Mouse (Mus musculus) midbrain, embryonic 12.5 days (tissue): ENCODE measurements around the gene Rps16. TPM values are rescaled to one million over a fixed set of nuclear protein-coding genes. Genes with fewer than 3 reads are reported as not detected.

ENCODE experiments used
- ATAC-seq: fragments of 200-750 bp; cut with Nextera tagmentation; 2 replicates; pipeline ENCODE4 v1.8.0; 2017; ENCODE audit warnings: low read depth, moderate TSS enrichment, moderate library complexity; ENCODE audit not compliant: low FRiP score
- H3K27ac ChIP-seq: fragments of 300-500 bp; sonication (generic); replicated peaks from 2 replicates; pipeline ENCODE4 v1.5.1; 2016; ENCODE audit warnings: mild to moderate bottlenecking
- H3K27me3 ChIP-seq: fragments of 300-500 bp; sonication (generic); 2 replicates; pipeline ENCODE4 v1.6.1; 2016; ENCODE audit warnings: mild to moderate bottlenecking
- H3K36me3 ChIP-seq: fragments of 300-500 bp; sonication (generic); 2 replicates; pipeline ENCODE4 v1.6.1; 2016
- H3K4me1 ChIP-seq: fragments of 300-500 bp; sonication (generic); 2 replicates; pipeline ENCODE4 v1.6.1; 2016
- H3K4me2 ChIP-seq: fragments of 300-500 bp; sonication (generic); replicated peaks from 2 replicates; pipeline ENCODE4 v1.6.1; 2016; ENCODE audit warnings: mild to moderate bottlenecking, moderate library complexity
- H3K4me3 ChIP-seq: fragments of 300-500 bp; sonication (generic); 2 replicates; pipeline ENCODE4 v1.5.1; 2016; ENCODE audit warnings: mild to moderate bottlenecking
- H3K9ac ChIP-seq: fragments of 300-500 bp; sonication (generic); replicated peaks from 2 replicates; pipeline ENCODE4 v1.6.1; 2016; ENCODE audit warnings: mild to moderate bottlenecking, moderate library complexity
- H3K9me3 ChIP-seq: fragments of 300-500 bp; sonication (generic); 2 replicates; pipeline ENCODE4 v1.6.1; 2016; ENCODE audit warnings: mild to moderate bottlenecking
- WGBS: fragments of 180-500 bp; shearing (Covaris S2); methylation state at CpG from one replicate; pipeline ENCODE4 v1.1.7; 2016; 5-methylcytosine and 5-hydroxymethylcytosine counted together
- polyA plus RNA-seq: library from polyadenylated mRNA; unstranded; fragments of >200 nt; fragmentation: Nextera tagmentation; extraction: Ambion mirVana; gene quantifications from 2 replicates; pipeline ENCODE4 v1.2.1, GENCODE M21; 2016

Rps16 gene
- polyA plus RNA-seq, 1 experiment from 2014 or later: 544 TPM

GRCm38 (mm10) chr7:28325293-28325692 lies 25.2 kb upstream of the Rps16 start:
- peaks cover 99% of the 10 kb centered on the region for H3K36me3 ChIP-seq
- no peak overlapping the region for H3K4me3 ChIP-seq

GRCm38 (mm10) chr7:28326457-28326856 lies 24.0 kb upstream of the Rps16 start:
- Histone ChIP-seq H3K27me3 (no peaks in the 10 kb centered on the region), H3K9me3 (no peaks in the 10 kb centered on the region), H3K4me1 (no peaks in the 10 kb centered on the region), H3K4me2 (no peak overlapping the region), H3K36me3 (peaks cover 99% of the 10 kb centered on the region), H3K4me3 (no peak overlapping the region), H3K9ac (no peak overlapping the region), H3K27ac (no peak overlapping the region)
- ATAC-seq: no peak
- WGBS: 84% methylated on average over 4 of the region's 4 CpGs

More at GRCm38 (mm10) chr7:28325293-28325692, 25.2 kb upstream of the Rps16 start:
- ATAC-seq: no peak
- Histone ChIP-seq H3K4me1 (no peaks in the 10 kb centered on the region), H3K27ac (no peak overlapping the region), H3K27me3 (no peaks in the 10 kb centered on the region), H3K9ac (no peak overlapping the region), H3K9me3 (no peaks in the 10 kb centered on the region), H3K4me2 (no peak overlapping the region)
- WGBS: 91% methylated on average over 8 of the region's 8 CpGs

GRCm38 (mm10) chr7:28328260-28328659 lies 22.2 kb upstream of the Rps16 start:
- Histone ChIP-seq H3K9ac (no peak overlapping the region), H3K36me3 (peaks cover 85% of the 10 kb centered on the region), H3K4me3 (no peak overlapping the region), H3K27ac (no peak overlapping the region), H3K4me2 (no peak overlapping the region), H3K9me3 (no peaks in the 10 kb centered on the region), H3K27me3 (no peaks in the 10 kb centered on the region), H3K4me1 (no peaks in the 10 kb centered on the region)
- no peak for ATAC-seq
- WGBS: 98% methylated on average over 2 of the region's 2 CpGs

GRCm38 (mm10) chr7:28334534-28334933 lies 15.9 kb upstream of the Rps16 start:
- Histone ChIP-seq H3K4me3 (no peak overlapping the region), H3K4me1 (peaks cover 12% of the 10 kb centered on the region), H3K36me3 (peaks cover 27% of the 10 kb centered on the region), H3K4me2 (no peak overlapping the region), H3K9me3 (no peaks in the 10 kb centered on the region), H3K27me3 (no peaks in the 10 kb centered on the region), H3K9ac (no peak overlapping the region), H3K27ac (no peak overlapping the region)
- no peak for ATAC-seq
- WGBS: 93% methylated on average over 4 of the region's 4 CpGs

- no peaks in the 10 kb centered on the region for H3K27me3 ChIP-seq
- ATAC-seq: no peak
These were observed 15.0 kb upstream of the Rps16 start for GRCm38 (mm10) chr7:28335471-28335870.

GRCm38 (mm10) chr7:28338108-28338998 lies 12.1 kb upstream of the Rps16 start, which contains the start of gene Supt5:
Gene Supt5 (minus strand): TSS chr7:28338746.
- Histone ChIP-seq H3K36me3 (0 out of 2 replicates have a peak, but pooled peaks cover 3% of the 10 kb centered on the region), H3K27ac (peak within 1 kb of the TSS; percentile 83), H3K9me3 (no peaks in the 10 kb centered on the region), H3K27me3 (no peaks in the 10 kb centered on the region; the same call in 1 of the 2 replicates), H3K4me1 (peaks cover 12% of the 10 kb centered on the region), H3K4me3 (peak within 1 kb of the TSS; percentile 97), H3K9ac (peak within 1 kb of the TSS; percentile 86), H3K4me2 (peak within 1 kb of the TSS; percentile 87)
- under 1% methylated on average over 76 of the region's 77 CpGs for WGBS
- peak; percentile 99 for ATAC-seq

More at GRCm38 (mm10) chr7:28335471-28335870, 15.0 kb upstream of the Rps16 start:
- Histone ChIP-seq H3K4me3 (no peak overlapping the region), H3K9ac (no peak overlapping the region), H3K27ac (no peak overlapping the region), H3K4me2 (no peak overlapping the region), H3K9me3 (no peaks in the 10 kb centered on the region), H3K36me3 (peaks cover 18% of the 10 kb centered on the region), H3K4me1 (peaks cover 12% of the 10 kb centered on the region)
- WGBS: 90% methylated on average over 2 of the region's 2 CpGs

GRCm38 (mm10) chr7:28339213-28339917 lies 11.1 kb upstream of the Rps16 start:
- Histone ChIP-seq H3K27me3 (no peaks in the 10 kb centered on the region; the same call in 1 of the 2 replicates), H3K4me1 (peaks cover 12% of the 10 kb centered on the region), H3K9me3 (no peaks in the 10 kb centered on the region), H3K9ac (peak overlapping the region; percentile 86), H3K4me3 (peak overlapping the region; percentile 97), H3K27ac (peak overlapping the region; percentile 78), H3K36me3 (0 out of 2 replicates have a peak, but pooled peaks cover 3% of the 10 kb centered on the region), H3K4me2 (peak overlapping the region; percentile 87)
- no peak for ATAC-seq
- WGBS: 80% methylated on average over 19 of the region's 19 CpGs

- Histone ChIP-seq H3K9ac (no peak overlapping the region), H3K27ac (no peak overlapping the region), H3K27me3 (no peaks in the 10 kb centered on the region; the same call in 1 of the 2 replicates), H3K4me2 (no peak overlapping the region), H3K36me3 (no peaks in the 10 kb centered on the region), H3K4me3 (no peak overlapping the region), H3K4me1 (peaks cover 12% of the 10 kb centered on the region), H3K9me3 (no peaks in the 10 kb centered on the region)
- ATAC-seq: no peak
- WGBS: 57% methylated on average over 7 of the region's 7 CpGs
These were observed 9.1 kb upstream of the Rps16 start for GRCm38 (mm10) chr7:28341381-28341780.

- H3K4me1 ChIP-seq: peaks cover 2% of the 10 kb centered on the region
- H3K27ac ChIP-seq: no peak overlapping the region
- H3K36me3 ChIP-seq: no peaks in the 10 kb centered on the region
- no peak for ATAC-seq
- no peaks in the 10 kb centered on the region; the same call in 1 of the 2 replicates for H3K27me3 ChIP-seq
- 8% methylated on average over 4 of the region's 4 CpGs for WGBS
- no peak overlapping the region for H3K9ac ChIP-seq
- H3K9me3 ChIP-seq: no peaks in the 10 kb centered on the region
- H3K4me3 ChIP-seq: no peak overlapping the region
- H3K4me2 ChIP-seq: no peak overlapping the region
These were observed 5.8 kb upstream of the Rps16 start for GRCm38 (mm10) chr7:28344637-28345036.

- Histone ChIP-seq H3K4me1 (peaks cover 19% of the 10 kb centered on the region), H3K4me3 (no peak overlapping the region), H3K27me3 (no peaks in the 10 kb centered on the region), H3K9ac (no peak overlapping the region), H3K9me3 (no peaks in the 10 kb centered on the region), H3K36me3 (0 out of 2 replicates have a peak, but pooled peaks cover 3% of the 10 kb centered on the region), H3K27ac (no peak overlapping the region), H3K4me2 (no peak overlapping the region)
- WGBS: 85% methylated on average over 3 of the region's 3 CpGs
- ATAC-seq: no peak
These were observed 2.7 kb upstream of the Rps16 start for GRCm38 (mm10) chr7:28347746-28348145.

- H3K9me3 ChIP-seq: no peaks in the 10 kb centered on the region
- H3K4me2 ChIP-seq: no peak overlapping the region
- ATAC-seq: no peak
- peaks cover 19% of the 10 kb centered on the region for H3K4me1 ChIP-seq
- H3K36me3 ChIP-seq: peaks cover 11% of the 10 kb centered on the region
- no peak overlapping the region for H3K4me3 ChIP-seq
- no peak overlapping the region for H3K27ac ChIP-seq
- no peaks in the 10 kb centered on the region for H3K27me3 ChIP-seq
- 85% methylated on average over 7 of the region's 7 CpGs for WGBS
- H3K9ac ChIP-seq: no peak overlapping the region
These were observed 1.9 kb upstream of the Rps16 start for GRCm38 (mm10) chr7:28348601-28349000.
